Mouse (Mus musculus) myocyte (in vitro differentiated cells): ENCODE results near the gene Pcsk4. TPM values are rescaled to one million over a fixed set of nuclear protein-coding genes. Genes with fewer than 3 reads are reported as not detected.

Experiments
- H3K27me3 ChIP-seq: one replicate; pipeline ENCODE4 v1.6.1; 2011; ENCODE audit not compliant: control insufficient read depth, insufficient read depth, insufficient read length
- H3K36me3 ChIP-seq: one replicate; pipeline ENCODE4 v1.6.1; 2011; ENCODE audit not compliant: control insufficient read depth, insufficient read depth
- H3K4me2 ChIP-seq: one replicate; pipeline ENCODE4 v1.6.1; 2011; ENCODE audit warnings: low read depth, control low read depth
- H3K4me3 ChIP-seq: one replicate; pipeline ENCODE4 v1.5.1; 2011; ENCODE audit warnings: mild to moderate bottlenecking, control low read depth, moderate library complexity
- H3K79me2 ChIP-seq: one replicate; pipeline ENCODE4 v1.6.1; 2011; ENCODE audit not compliant: control insufficient read depth, insufficient read depth
- H3ac ChIP-seq: one replicate; pipeline ENCODE4 v1.6.1; 2011; ENCODE audit not compliant: control insufficient read depth, insufficient read length
- CEBPB ChIP-seq: IDR thresholded peaks from 2 replicates; pipeline ENCODE4 v1.6.1; 2011; ENCODE audit warnings: mild to moderate bottlenecking, moderate library complexity; ENCODE audit not compliant: poor library complexity, insufficient read depth, severe bottlenecking
- E2F4 ChIP-seq: IDR thresholded peaks from one replicate; pipeline ENCODE4 v1.6.1; 2011; ENCODE audit warnings: mild to moderate bottlenecking, control low read depth, moderate library complexity; ENCODE audit not compliant: insufficient read depth
- MAX ChIP-seq: IDR thresholded peaks from one replicate; pipeline ENCODE4 v1.6.1; 2011; ENCODE audit warnings: low read depth, mild to moderate bottlenecking, control low read depth
- MYOD1 ChIP-seq, 3 experiments: IDR thresholded peaks; one replicate each; pipeline ENCODE4 v1.6.1; 2011; ENCODE audit warnings: control low read depth in 2 of 3, low read depth in 2 of 3, mild to moderate bottlenecking in 2 of 3, moderate library complexity in 1 of 3; ENCODE audit not compliant: insufficient read length in 2 of 3, control insufficient read depth in 1 of 3
- MYOG ChIP-seq, 3 experiments: IDR thresholded peaks; one replicate each; pipeline ENCODE4 v1.6.1; 2011; ENCODE audit warnings: control low read depth in 2 of 3, low read depth in 2 of 3, mild to moderate bottlenecking in 2 of 3; ENCODE audit not compliant: insufficient read length in 2 of 3, control insufficient read depth in 1 of 3, insufficient read depth in 1 of 3
- POLR2A ChIP-seq: IDR thresholded peaks from one replicate; pipeline ENCODE4 v1.6.1; 2011; ENCODE audit warnings: low read depth, mild to moderate bottlenecking, control low read depth, moderate library complexity; ENCODE audit not compliant: insufficient read length
- POLR2AphosphoS2 ChIP-seq: IDR thresholded peaks from one replicate; pipeline ENCODE4 v1.6.1; 2011; ENCODE audit warnings: low read depth, control low read depth; ENCODE audit not compliant: insufficient read length
- REST ChIP-seq: IDR thresholded peaks from one replicate; pipeline ENCODE4 v1.6.1; 2011; ENCODE audit warnings: mild to moderate bottlenecking, control low read depth, moderate library complexity; ENCODE audit not compliant: insufficient read depth, insufficient read length
- SRF ChIP-seq: IDR thresholded peaks from one replicate; pipeline ENCODE4 v1.6.1; 2011; ENCODE audit warnings: low read depth; ENCODE audit not compliant: control insufficient read depth, insufficient read length
- TCF12 ChIP-seq: IDR thresholded peaks from one replicate; pipeline ENCODE4 v1.6.1; 2011; ENCODE audit warnings: mild to moderate bottlenecking, control low read depth; ENCODE audit not compliant: poor library complexity, insufficient read depth, severe bottlenecking
- TCF3 ChIP-seq: IDR thresholded peaks from one replicate; pipeline ENCODE4 v1.6.1; 2011; ENCODE audit warnings: low read depth, control low read depth; ENCODE audit not compliant: insufficient read length
- USF1 ChIP-seq: IDR thresholded peaks from one replicate; pipeline ENCODE4 v1.6.1; 2011; ENCODE audit warnings: low read depth, mild to moderate bottlenecking, control low read depth, moderate library complexity
- polyA plus RNA-seq: library from polyadenylated mRNA; unstranded; fragments of >200 nt; fragmentation: generic; extraction: Trizol; gene quantifications from one replicate; pipeline ENCODE4 v1.2.1, GENCODE M21; 2012; ENCODE audit warnings: missing spikeins

The Pcsk4 gene
- polyA plus RNA-seq, 1 experiment = 2.1 TPM

DNA sequence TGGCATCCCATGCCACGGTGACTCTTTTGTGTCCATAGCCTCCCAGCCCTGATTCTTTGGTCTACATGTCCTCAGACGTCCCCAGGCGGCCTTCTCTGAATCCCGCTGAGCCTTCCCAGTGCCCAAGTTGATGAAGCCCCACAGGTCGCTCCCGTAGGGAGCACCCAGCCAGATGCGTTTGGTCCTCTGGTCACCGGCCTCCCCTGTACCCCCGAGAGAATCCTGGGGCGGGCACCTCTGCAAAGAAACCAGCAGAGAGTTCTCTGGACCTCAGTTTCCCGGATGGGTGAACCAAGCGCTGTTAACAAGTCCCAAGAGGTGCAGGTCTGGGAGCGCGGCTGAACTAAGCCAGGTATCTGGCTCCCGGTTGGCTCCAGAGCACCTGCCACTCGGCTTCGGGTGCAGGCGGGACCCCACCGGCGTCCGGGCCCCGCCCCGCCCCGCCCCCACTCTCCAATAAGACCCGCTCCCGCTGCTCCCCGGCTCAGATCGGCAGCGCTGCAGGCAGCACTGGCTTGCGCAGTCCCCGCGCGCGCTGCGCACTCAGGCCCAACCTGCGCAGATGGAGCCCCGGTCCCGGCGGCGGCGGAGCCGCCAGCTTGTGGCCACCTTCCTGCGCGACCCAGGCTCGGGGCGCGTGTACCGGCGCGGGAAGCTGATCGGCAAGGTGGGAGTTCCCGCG, 26.8 kb upstream of the Pcsk4 start, which contains the start of gene Plk5:
Gene Plk5 (plus strand): TSS at position 459 of the 682 bp plus-strand sequence.
- Histone ChIP-seq H3K79me2 (no peaks in the 10 kb centered on the region), H3K27me3 (peaks cover 69% of the 10 kb centered on the region), H3ac (no peak within 1 kb of the TSS), H3K4me3 (no peak within 1 kb of the TSS), H3K4me2 (no peak within 1 kb of the TSS), H3K36me3 (no peaks in the 10 kb centered on the region)
- TF ChIP-seq REST (no peak), E2F4 (no peak), MYOD1 (IDR thresholded peaks at IDR 0.05; ENCODE audit: control insufficient read depth in 1 of 3, insufficient read length in 2 of 3, low read depth in 2 of 3) (no peak), MYOG (IDR thresholded peaks at IDR 0.05; ENCODE audit: control insufficient read depth in 1 of 3, insufficient read depth in 1 of 3, insufficient read length in 2 of 3, low read depth in 2 of 3) (no peak), MAX (no peak), USF1 (no peak), TCF12 (no peak), CEBPB (no peak), POLR2AphosphoS2 (no peak), POLR2A (no peak), SRF (no peak)

- TF ChIP-seq MYOG (IDR thresholded peaks at IDR 0.05; ENCODE audit: control insufficient read depth in 1 of 3, insufficient read depth in 1 of 3, insufficient read length in 2 of 3, low read depth in 2 of 3) (no peak), POLR2AphosphoS2 (no peak), USF1 (no peak), TCF12 (no peak), MAX (no peak), TCF3 (no peak), POLR2A (no peak), E2F4 (no peak), SRF (no peak), REST (no peak), CEBPB (no peak), MYOD1 (IDR thresholded peaks at IDR 0.05; ENCODE audit: control insufficient read depth in 1 of 3, insufficient read length in 2 of 3, low read depth in 2 of 3) (no peak)
- no peaks in the 10 kb centered on the region for H3K79me2 ChIP-seq
- H3K36me3 ChIP-seq = no peaks in the 10 kb centered on the region
- H3K4me2 ChIP-seq = no peak overlapping the region
- no peak overlapping the region for H3ac ChIP-seq
- H3K27me3 ChIP-seq = peaks cover 62% of the 10 kb centered on the region
- no peak overlapping the region for H3K4me3 ChIP-seq
Observed at GRCm38 (mm10) chr10:80355431-80355830, 26.1 kb upstream of the Pcsk4 start.

DNA sequence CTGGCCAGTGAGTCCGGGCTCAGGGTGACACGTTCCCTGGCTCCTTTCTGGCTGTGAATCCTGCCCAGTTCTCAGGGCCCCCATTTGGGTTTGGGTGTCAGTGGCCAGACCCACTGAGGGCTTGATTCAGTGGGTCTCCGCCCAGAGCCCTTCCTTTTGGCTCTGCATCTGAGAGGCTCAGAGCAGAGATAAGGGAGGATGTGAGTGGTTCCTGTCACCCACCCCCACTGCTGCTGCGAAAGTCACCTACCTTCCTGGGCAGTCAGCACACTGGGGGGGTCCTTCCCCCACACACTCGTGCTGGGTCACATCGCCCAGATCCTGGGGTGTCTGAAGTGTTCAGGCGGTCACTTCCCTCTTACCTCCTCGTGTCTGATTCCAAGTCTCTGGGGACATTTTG, 23.4 kb upstream of the Pcsk4 start:
- TF ChIP-seq SRF (no peak), CEBPB (no peak), USF1 (no peak), E2F4 (no peak), MYOG (IDR thresholded peaks at IDR 0.05; ENCODE audit: control insufficient read depth in 1 of 3, insufficient read depth in 1 of 3, insufficient read length in 2 of 3, low read depth in 2 of 3) (no peak), REST (no peak), TCF12 (no peak), TCF3 (no peak), POLR2AphosphoS2 (no peak), MAX (no peak), MYOD1 (IDR thresholded peaks at IDR 0.05; ENCODE audit: control insufficient read depth in 1 of 3, insufficient read length in 2 of 3, low read depth in 2 of 3) (no peak), POLR2A (no peak)
- H3K4me2 ChIP-seq = no peak overlapping the region
- no peaks in the 10 kb centered on the region for H3K36me3 ChIP-seq
- H3ac ChIP-seq = no peak overlapping the region
- no peaks in the 10 kb centered on the region for H3K79me2 ChIP-seq
- peaks cover 35% of the 10 kb centered on the region for H3K27me3 ChIP-seq
- no peak overlapping the region for H3K4me3 ChIP-seq

DNA sequence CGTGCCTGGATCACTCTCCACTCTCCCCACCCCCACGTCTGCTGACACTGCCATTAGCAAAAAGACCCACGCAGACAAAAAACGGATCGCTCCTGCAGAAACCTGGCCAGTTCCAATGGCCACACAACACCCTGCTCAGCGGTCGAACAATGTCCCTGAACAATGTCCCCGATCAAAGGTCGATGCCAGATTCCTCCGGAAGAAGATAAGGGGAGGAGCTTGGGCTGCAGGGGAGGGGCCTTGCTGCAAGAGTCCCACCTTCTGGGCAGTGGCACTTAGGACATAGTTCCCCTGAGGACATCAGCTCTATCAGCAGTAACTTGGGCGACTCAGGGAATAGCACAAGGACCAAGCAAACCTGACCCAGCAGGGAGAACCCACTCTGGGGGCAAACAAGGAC, 22.6 kb upstream of the Pcsk4 start:
- no peaks in the 10 kb centered on the region for H3K79me2 ChIP-seq
- TF ChIP-seq REST = no peak
- no peak for TF ChIP-seq POLR2AphosphoS2
- no peak for TF ChIP-seq SRF
- TF ChIP-seq MYOG (IDR thresholded peaks at IDR 0.05; ENCODE audit: control insufficient read depth in 1 of 3, insufficient read depth in 1 of 3, insufficient read length in 2 of 3, low read depth in 2 of 3) = no peak
- TF ChIP-seq TCF3 = no peak
- TF ChIP-seq CEBPB = no peak
- H3K4me2 ChIP-seq = no peak overlapping the region
- H3ac ChIP-seq = no peak overlapping the region
- H3K4me3 ChIP-seq = no peak overlapping the region
- H3K36me3 ChIP-seq = no peaks in the 10 kb centered on the region
- peaks cover 26% of the 10 kb centered on the region for H3K27me3 ChIP-seq

DNA sequence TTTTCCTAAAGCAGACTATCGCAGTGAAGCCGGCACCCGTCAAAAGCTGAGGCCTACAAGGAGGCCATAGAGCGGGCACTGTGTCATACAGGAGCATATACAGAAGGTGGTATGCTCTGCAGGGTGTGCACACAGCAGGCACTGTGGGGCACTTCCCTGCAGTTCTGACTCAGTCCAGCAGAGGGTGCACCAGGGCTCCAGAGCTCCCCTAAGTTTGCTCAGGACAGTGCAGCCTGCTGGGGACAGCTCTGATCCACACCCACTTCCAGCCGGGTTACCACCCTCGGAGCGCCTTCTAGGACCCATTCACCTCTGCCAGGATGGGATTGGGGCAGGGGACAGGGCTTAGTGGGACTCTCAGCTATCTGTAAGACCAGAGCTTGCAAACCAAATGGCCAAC, 21.0 kb upstream of the Pcsk4 start:
- H3K27me3 ChIP-seq = peaks cover 12% of the 10 kb centered on the region
- H3K36me3 ChIP-seq = no peaks in the 10 kb centered on the region
- H3K79me2 ChIP-seq = no peaks in the 10 kb centered on the region
- TF ChIP-seq USF1 (no peak), CEBPB (no peak), REST (no peak), POLR2AphosphoS2 (no peak), MYOG (IDR thresholded peaks at IDR 0.05; ENCODE audit: control insufficient read depth in 1 of 3, insufficient read depth in 1 of 3, insufficient read length in 2 of 3, low read depth in 2 of 3) (peak in 1 of 3 experiments; percentile 10)
- no peak overlapping the region for H3K4me3 ChIP-seq
- H3K4me2 ChIP-seq = no peak overlapping the region
- H3ac ChIP-seq = no peak overlapping the region
